Mouse (Mus musculus) T-helper 1 cell (primary cell): Measurements from ENCODE around the gene Arrdc2.

Experiments
- in situ Hi-C: fragments of 300-600 bp; cut with MboI, MseI; formaldehyde crosslinking; loops from one replicate; pipeline ENCODE4 v1.15.1; 2025; ENCODE audit warnings: high pct_unique_total_duplicates

Gene Arrdc2

GRCm38 (mm10) chr8:70808955-70809701 lies 30.4 kb downstream of the Arrdc2 start:
- in situ Hi-C loops, result no loop called here

- in situ Hi-C loops, result no loop called here
Observed at GRCm38 (mm10) chr8:70808239-70808638, 31.3 kb downstream of the Arrdc2 start, which contains the start of gene Il12rb1. Il12rb1 (plus strand) TSS chr8:70808449.

DNA sequence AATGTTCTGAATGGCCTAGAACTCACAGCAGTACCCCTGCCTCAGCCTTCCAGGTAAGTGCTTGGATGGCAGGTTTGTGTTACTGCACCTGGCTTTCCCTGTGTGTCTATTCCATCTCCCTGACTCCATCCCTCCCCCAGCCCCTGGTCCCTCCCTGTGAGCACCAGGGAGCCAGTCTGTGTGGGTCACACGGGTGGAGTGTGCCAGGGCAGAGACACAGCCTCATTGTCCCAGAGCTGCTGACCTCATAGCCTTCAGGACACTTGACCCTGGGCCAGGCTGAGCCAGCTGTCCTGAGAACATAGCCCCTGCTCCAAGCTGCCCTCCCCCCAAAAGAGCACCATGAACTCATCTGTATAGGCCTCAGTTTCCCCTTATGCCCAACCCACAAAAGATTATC lies 32.2 kb downstream of the Arrdc2 start:
- in situ Hi-C loops, result no loop called here

DNA sequence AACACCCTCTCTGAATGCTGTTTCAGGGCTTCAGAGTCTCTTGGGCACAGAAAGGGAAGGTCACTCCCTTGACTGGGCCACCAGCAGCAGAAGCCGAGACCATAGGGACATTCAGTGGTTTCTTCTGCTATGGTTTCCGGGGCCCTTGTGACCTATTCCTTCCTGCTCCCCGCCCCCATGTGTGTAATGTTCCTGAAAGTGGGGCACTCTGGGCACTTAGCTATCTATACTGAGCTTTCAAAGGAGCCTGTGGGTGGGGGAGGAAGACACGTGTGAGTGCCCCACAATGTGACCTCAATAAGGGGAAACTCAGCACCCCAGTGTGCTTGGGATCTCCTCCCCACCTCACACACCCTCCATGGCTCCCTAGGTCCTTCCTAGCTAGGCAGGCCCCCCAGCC lies 33.0 kb downstream of the Arrdc2 start:
- in situ Hi-C loops, result no loop called here

DNA sequence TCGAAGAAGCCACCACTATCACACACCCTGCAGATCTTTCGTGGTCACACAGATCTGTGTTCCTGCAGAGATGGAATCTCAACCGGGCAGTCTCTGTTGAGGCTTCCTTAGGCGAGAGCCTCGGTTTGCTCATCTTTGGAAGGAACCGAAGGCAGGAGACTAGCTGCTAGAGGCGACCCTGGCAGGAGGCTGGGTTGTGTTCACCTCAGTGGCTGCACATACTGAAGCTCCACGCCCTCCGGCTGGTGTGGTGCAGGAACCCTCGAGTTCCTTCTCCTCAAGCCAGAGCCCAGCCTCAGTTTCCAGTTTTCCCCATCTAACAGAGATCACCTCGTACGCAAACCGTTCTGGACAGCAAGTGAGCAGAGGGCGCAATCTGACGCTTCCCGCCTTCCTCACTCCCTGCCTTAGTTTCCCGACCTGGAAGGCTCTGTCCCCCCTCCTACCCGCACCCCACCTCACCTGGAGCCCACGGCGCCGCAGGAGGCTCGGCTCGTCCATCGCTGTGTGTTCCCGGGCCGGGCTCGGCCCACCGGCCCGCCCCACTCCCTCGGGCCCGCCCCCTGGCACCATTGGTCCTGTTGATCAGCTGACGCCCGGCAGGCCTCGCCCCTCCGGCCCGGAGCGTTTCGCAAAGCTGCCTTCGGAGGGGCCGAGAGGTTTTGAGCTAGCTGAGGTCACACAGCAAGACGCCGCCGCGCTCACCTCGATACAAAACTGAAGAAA lies 34.9 kb downstream of the Arrdc2 start, which contains the start of gene Mast3:
Gene Mast3 (minus strand): TSS at position 574 of the 726 bp plus-strand sequence.
- in situ Hi-C loops, result no loop called here

- in situ Hi-C loops, result no loop called here
Observed at GRCm38 (mm10) chr8:70803761-70804480, 35.6 kb downstream of the Arrdc2 start.

- in situ Hi-C loops, result no loop called here
Observed at GRCm38 (mm10) chr8:70802786-70803510, 36.6 kb downstream of the Arrdc2 start.

GRCm38 (mm10) chr8:70801830-70802229 lies 37.7 kb downstream of the Arrdc2 start:
- in situ Hi-C loops, result no loop called here

DNA sequence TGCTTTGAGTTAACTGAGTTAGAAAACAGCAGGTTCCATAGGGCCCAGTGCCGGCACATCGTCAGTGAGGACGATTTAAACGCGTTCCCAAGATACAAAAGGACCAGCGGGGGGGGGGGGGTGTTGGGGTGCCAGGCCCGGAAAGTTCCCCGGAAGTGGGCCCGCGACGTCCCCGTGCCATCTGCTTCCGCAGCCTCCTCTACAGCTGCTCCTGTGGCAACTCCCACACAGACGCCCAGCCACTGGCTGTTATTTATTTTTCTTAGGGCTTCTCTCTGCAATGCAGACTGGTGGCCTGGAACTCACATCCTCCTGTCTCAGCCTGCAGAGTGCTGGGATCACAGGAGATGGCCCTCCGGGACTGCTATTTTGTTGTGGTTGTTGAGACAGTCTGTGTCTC lies 38.4 kb downstream of the Arrdc2 start:
- in situ Hi-C loops, result no loop called here

DNA sequence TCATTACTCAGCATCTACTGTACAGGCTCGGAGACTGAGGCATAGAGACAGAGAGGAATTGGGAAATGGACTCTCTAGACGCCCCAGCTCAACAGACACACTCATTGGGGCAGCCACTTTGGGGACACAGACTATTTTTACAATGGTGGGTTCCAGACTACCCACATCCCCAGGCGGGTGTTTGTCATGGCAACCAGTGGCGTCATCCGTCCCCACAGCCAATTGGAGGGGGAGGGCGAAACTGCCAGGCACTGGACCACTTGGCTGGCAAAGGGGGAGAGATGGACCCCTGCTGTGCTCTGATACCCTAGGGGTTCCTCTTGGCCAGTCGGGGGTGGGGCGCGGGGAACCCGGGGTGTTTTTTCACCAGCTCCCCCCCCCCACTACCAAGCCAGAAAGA lies 38.9 kb downstream of the Arrdc2 start:
- in situ Hi-C loops, result no loop called here

DNA sequence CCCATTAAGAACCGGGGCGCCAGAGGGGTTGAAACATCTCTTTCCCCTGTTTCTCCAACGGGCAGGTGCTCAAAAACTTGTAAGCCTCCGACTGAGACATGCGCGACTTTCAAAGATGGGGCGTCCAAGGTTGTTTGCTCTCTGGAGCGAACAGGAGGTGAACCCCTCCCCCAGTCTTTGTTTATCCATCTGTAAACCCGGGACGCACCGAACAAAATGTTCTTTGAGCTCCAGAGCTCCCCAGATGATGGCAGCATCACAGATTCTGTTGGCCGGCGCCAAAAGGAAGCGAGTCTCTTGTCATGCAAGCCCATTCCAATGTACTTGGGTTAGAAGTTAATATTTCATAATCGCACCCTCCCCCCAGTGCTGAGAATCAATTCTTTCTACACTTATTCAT lies 41.2 kb downstream of the Arrdc2 start:
- in situ Hi-C loops, result no loop called here

- in situ Hi-C loops, result no loop called here
Observed at GRCm38 (mm10) chr8:70797081-70798070, 42.1 kb downstream of the Arrdc2 start.

DNA sequence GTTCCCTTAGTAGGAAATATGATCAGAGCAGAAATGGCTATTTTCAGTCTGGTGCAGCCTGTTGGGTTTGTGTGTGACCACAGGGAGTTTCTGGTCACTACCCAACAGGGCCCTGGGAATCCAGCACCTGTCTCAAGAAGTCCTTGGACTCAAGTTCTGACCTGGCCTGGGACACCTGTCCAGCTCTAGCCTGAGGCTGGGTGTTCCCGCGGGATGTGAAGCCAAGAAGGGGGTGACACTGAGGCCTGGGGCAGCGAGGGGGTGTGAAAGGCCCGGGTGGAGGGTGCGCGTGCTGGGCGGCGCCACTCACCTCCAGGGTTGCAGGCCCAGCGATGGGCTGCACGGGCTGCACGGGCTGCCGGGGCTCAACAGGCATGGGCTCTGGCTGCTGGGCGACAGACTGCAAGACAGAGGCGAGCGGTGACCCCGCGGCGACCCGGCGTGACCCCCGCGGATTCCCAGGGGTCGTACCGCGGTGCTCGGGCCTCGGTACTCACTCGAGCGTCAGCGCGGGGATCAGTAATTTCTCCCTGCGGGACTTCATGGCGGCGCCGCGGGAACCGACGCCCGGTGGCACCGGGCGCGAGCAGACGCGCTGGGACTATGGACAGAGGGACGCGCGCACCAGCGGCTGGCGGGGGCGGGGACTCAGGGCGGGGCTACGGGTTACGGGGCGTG lies 43.0 kb downstream of the Arrdc2 start:
- in situ Hi-C loops, result no loop called here

- in situ Hi-C loops, result no loop called here
Observed at GRCm38 (mm10) chr8:70795370-70795769, 44.1 kb downstream of the Arrdc2 start.

GRCm38 (mm10) chr8:70794215-70794614 lies 45.3 kb downstream of the Arrdc2 start:
- in situ Hi-C loops, result no loop called here

DNA sequence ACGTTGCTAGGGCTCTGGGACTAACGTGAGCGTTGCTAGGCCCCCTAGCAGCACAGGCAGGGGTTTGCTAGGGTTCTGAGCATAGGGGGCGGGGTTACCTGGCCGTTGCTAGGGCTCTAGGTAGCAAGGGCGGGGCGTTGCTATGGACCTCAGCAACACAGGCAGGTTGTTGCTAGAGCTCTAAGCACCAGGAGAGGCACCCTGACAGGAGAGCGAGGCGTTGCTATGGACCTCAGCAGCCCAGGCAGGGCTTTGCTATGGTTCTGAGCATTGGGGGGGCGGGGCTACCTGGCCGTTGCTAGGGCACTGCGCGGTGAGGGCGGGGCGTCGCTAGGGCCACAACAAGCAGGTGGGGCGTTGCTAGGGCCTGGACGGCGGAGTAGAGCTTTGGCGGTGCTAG lies 46.8 kb downstream of the Arrdc2 start:
- in situ Hi-C loops, result no loop called here

GRCm38 (mm10) chr8:70791975-70792691 lies 47.4 kb downstream of the Arrdc2 start:
- in situ Hi-C loops, result no loop called here

GRCm38 (mm10) chr8:70791294-70791701 lies 48.2 kb downstream of the Arrdc2 start:
- in situ Hi-C loops, result no loop called here

DNA sequence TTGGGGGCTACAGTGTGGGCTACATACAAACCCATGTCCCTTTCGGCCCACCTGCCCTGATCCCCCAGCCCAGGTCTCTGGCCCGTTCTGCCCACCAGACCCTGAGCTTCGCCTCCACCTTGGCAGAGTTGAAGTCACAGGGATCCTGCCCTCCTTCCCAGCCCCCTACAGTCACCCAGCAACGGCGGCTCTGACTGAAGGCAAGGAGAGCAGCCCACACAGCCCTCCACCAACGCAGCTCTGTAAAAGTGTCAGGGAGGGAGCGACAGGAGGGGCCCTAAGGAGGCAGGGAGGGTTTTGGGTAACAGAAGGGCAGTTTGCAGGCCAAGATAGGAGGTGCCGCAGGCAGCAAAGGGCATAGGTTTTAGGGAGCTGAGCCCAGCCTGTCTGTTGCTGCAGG lies 48.7 kb downstream of the Arrdc2 start:
- in situ Hi-C loops, result no loop called here
